Mouse (Mus musculus) ES-E14 (cell line): ENCODE results near the gene Megf9. TPM values are rescaled to one million over a fixed set of nuclear protein-coding genes. Genes with fewer than 3 reads are reported as not detected.

Experiments
- DNase-seq: peaks from one replicate; pipeline ENCODE4 v3.0.0-alpha.2; 2013; ENCODE audit warnings: low read depth, low spot score
- H3K27ac ChIP-seq: 2 replicates; pipeline ENCODE4 v1.5.1; 2012; ENCODE audit warnings: low read depth, mild to moderate bottlenecking, low read length, moderate library complexity, mixed read lengths; ENCODE audit not compliant: poor library complexity, insufficient read depth, severe bottlenecking
- H3K36me3 ChIP-seq: 2 replicates; pipeline ENCODE4 v1.6.1; 2012; ENCODE audit warnings: mild to moderate bottlenecking, low read length, moderate library complexity, mixed read lengths; ENCODE audit not compliant: control insufficient read depth, poor library complexity, insufficient read depth, severe bottlenecking
- H3K4me1 ChIP-seq, 2 experiments: fragments of 150-350 bp in 1 of 2; sonication (generic) in 1 of 2; 2 replicates each; pipeline ENCODE4 v1.6.1; 2012; ENCODE audit warnings: low read length in 2 of 2, mild to moderate bottlenecking in 1 of 2, mixed read lengths in 1 of 2; ENCODE audit not compliant: control insufficient read depth in 2 of 2, insufficient read depth in 2 of 2, poor library complexity in 1 of 2
- H3K4me3 ChIP-seq, 2 experiments: fragments of 150-350 bp in 1 of 2; sonication (generic) in 1 of 2; 2 replicates each; pipeline ENCODE4 v1.5.1; 2012; ENCODE audit warnings: low read length in 2 of 2, low read depth in 1 of 2, mild to moderate bottlenecking in 1 of 2, mixed read lengths in 1 of 2; ENCODE audit not compliant: insufficient read depth in 1 of 2, poor library complexity in 1 of 2, severe bottlenecking in 1 of 2
- H3K9ac ChIP-seq: 2 replicates; pipeline ENCODE4 v1.6.1; 2012; ENCODE audit warnings: low read depth, mild to moderate bottlenecking, low read length, mixed read lengths; ENCODE audit not compliant: poor library complexity, insufficient read depth, severe bottlenecking
- H3K9me3 ChIP-seq: fragments of 150-350 bp; sonication (generic); 2 replicates; pipeline ENCODE4 v1.6.1; 2012; ENCODE audit warnings: low read depth, mild to moderate bottlenecking, low read length; ENCODE audit not compliant: control insufficient read depth, insufficient read depth
- CHD2 ChIP-seq: IDR thresholded peaks from 2 replicates; pipeline ENCODE4 v1.6.1; 2014; ENCODE audit warnings: mild to moderate bottlenecking, low read depth, low read length, inconsistent platforms
- HCFC1 ChIP-seq: IDR thresholded peaks from 2 replicates; pipeline ENCODE4 v1.6.1; 2012; ENCODE audit warnings: low read length, inconsistent platforms, borderline replicate concordance; ENCODE audit not compliant: insufficient read depth
- MAFK ChIP-seq: IDR thresholded peaks from 2 replicates; pipeline ENCODE4 v1.6.1; 2014; ENCODE audit warnings: mild to moderate bottlenecking, low read depth, low read length, inconsistent platforms; ENCODE audit not compliant: insufficient read depth
- ZC3H11A ChIP-seq: IDR thresholded peaks from 2 replicates; pipeline ENCODE4 v1.6.1; 2012; ENCODE audit warnings: low read depth, mild to moderate bottlenecking, inconsistent platforms, low read length, borderline replicate concordance
- ZNF384 ChIP-seq: IDR thresholded peaks from 2 replicates; pipeline ENCODE4 v1.6.1; 2012; ENCODE audit warnings: low read depth, low read length, inconsistent platforms
- in situ Hi-C, 2 experiments: fragments of 600-800 bp; cut with MboI; formaldehyde crosslinking; loops; one replicate each; pipeline ENCODE4 v1.15.1; 2025; ENCODE audit warnings: low sequenced_read_pairs in 2 of 2, inconsistent platforms in 1 of 2; ENCODE audit not compliant: unreplicated experiment in 2 of 2
- total RNA-seq: library from RNA; depleted of rRNA; stranded (reverse); fragments of 300-350 nt; gene quantifications from 2 replicates; pipeline ENCODE4 v1.2.3, GENCODE M21; 2012; rRNA removed

Megf9 gene
- 1.7 and 2.2 TPM in 2 replicates for total RNA-seq

GRCm38 (mm10) chr4:70534891-70535269 is at the start of gene Megf9:
Gene Megf9, minus strand, starts transcription at chr4:70534995.
- Histone ChIP-seq H3K4me3 (peak within 1 kb of the TSS; percentile 79 to 83), H3K9ac (peak within 1 kb of the TSS; percentile 78), H3K27ac (no peak within 1 kb of the TSS), H3K36me3 (no peaks in the 10 kb centered on the region), H3K9me3 (no peaks in the 10 kb centered on the region), H3K4me1 (no peaks in the 10 kb centered on the region; a peak in 1 of 4 replicates)
- peak; percentile 93 for DNase-seq
- no peak for TF ChIP-seq ZNF384
- peak; percentile 50; the same call in 1 of the 2 replicates for TF ChIP-seq CHD2
- in situ Hi-C loops = no loop called here

DNA sequence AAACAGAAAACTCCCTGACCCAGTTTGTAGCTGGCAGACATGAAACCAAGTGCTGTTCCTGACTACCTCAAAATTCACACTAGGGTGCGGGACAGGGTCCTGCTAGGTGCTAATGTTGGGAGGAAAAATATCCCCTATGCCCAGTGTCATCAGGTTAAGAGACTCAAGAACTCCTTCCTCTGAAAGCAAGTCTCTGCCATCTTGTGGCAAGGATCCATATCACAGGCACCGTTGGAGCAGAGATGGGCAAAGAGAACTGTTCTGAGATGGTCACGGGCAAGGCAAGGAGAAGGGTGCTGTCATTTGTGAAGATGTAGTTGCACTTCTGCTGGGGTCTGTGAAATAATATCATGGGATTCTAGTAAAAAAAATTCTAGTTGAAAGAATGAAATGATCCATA is 44.9 kb upstream of the Megf9 start:
- no peak for DNase-seq
- no peaks in the 10 kb centered on the region for H3K9me3 ChIP-seq
- in situ Hi-C loops = no loop called here

DNA sequence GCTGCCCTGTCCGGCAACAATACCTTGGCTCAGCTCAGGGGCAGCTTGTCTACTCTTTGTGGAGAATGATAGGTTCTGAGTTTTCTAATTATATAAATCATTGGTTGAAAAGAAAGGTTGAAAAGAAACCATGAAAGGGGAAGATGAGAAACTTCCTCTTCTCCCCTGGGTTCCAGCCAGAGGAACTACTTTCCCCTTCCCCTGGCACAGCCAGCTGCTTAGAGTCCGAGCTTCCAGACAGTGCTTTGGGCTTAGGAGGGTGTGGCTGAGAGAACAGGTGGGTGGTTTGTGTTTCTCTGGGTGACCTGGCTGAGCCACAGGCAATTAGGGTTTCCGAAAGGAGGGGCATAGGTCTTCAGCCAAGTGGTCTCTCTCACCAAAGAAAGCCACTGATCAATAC is 43.5 kb upstream of the Megf9 start:
- H3K9me3 ChIP-seq = no peaks in the 10 kb centered on the region
- no peak overlapping the region for H3K9ac ChIP-seq
- no peak overlapping the region for H3K27ac ChIP-seq
- no peak overlapping the region for H3K4me3 ChIP-seq
- no peak for TF ChIP-seq ZNF384
- TF ChIP-seq CHD2 = no peak
- no peak for TF ChIP-seq ZC3H11A
- no peak for TF ChIP-seq MAFK
- TF ChIP-seq HCFC1 = no peak
- H3K4me1 ChIP-seq = no peaks in the 10 kb centered on the region
- H3K36me3 ChIP-seq = no peaks in the 10 kb centered on the region
- in situ Hi-C loops = no loop called here
- no peak for DNase-seq

More for the DNA sequence above, 44.9 kb upstream of the Megf9 start:
- Histone ChIP-seq H3K27ac (no peak overlapping the region), H3K9ac (no peak overlapping the region), H3K4me3 (no peak overlapping the region), H3K36me3 (no peaks in the 10 kb centered on the region), H3K4me1 (no peaks in the 10 kb centered on the region)
- no peak for TF ChIP-seq HCFC1
- TF ChIP-seq MAFK = no peak
- TF ChIP-seq CHD2 = no peak
- TF ChIP-seq ZNF384 = no peak
- no peak for TF ChIP-seq ZC3H11A

- in situ Hi-C loops = no loop called here
- H3K27ac ChIP-seq = no peak overlapping the region
- H3K9me3 ChIP-seq = no peaks in the 10 kb centered on the region
- no peak overlapping the region for H3K9ac ChIP-seq
- H3K4me3 ChIP-seq = no peak overlapping the region
- no peak for DNase-seq
- TF ChIP-seq CHD2 (no peak), MAFK (no peak), ZNF384 (no peak), HCFC1 (no peak), ZC3H11A (no peak)
- no peaks in the 10 kb centered on the region for H3K36me3 ChIP-seq
- H3K4me1 ChIP-seq = no peaks in the 10 kb centered on the region
These were observed 41.3 kb upstream of the Megf9 start for GRCm38 (mm10) chr4:70576096-70576495.

GRCm38 (mm10) chr4:70573926-70574325 is 39.1 kb upstream of the Megf9 start:
- TF ChIP-seq MAFK (no peak), HCFC1 (no peak), ZNF384 (no peak), CHD2 (no peak), ZC3H11A (no peak)
- Histone ChIP-seq H3K4me1 (no peaks in the 10 kb centered on the region), H3K36me3 (no peaks in the 10 kb centered on the region), H3K4me3 (no peak overlapping the region), H3K9ac (no peak overlapping the region), H3K27ac (no peak overlapping the region), H3K9me3 (no peaks in the 10 kb centered on the region)
- no peak for DNase-seq
- in situ Hi-C loops = no loop called here
